Mouse (Mus musculus): Measurements from ENCODE around the gene Tas2r134.

The Tas2r134 gene

DNA sequence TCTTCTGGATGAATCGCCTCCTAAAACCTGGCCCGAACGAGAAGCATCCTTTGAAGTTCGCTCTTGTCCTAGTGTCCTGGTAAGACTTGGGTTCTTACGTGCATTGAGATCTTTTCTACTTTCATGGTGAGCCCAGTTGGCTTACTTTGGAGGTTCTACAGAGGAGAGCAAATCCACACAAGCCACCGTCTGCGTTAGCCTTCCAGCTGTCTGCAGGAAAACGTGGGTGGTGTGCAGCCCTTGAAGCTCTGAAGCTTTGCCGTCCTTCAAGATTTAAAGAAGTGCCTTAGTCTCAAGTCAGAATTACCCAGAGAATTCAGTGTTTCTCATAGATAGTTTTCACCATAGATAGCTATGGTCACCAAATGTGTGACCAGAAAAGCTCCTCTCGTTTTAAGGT lies 24.8 kb downstream of the Tas2r134 start:
- DNase-seq (ENCODE audit: low read depth, low spot score), result no peak

- DNase-seq (ENCODE audit: low read depth, low spot score), result no peak
These were observed 30.4 kb downstream of the Tas2r134 start for GRCm38 (mm10) chr2:51657684-51658083.

GRCm38 (mm10) chr2:51658288-51658687 lies 31.0 kb downstream of the Tas2r134 start:
- peak; percentile 32 for DNase-seq (ENCODE audit: low read depth, low spot score)

DNA sequence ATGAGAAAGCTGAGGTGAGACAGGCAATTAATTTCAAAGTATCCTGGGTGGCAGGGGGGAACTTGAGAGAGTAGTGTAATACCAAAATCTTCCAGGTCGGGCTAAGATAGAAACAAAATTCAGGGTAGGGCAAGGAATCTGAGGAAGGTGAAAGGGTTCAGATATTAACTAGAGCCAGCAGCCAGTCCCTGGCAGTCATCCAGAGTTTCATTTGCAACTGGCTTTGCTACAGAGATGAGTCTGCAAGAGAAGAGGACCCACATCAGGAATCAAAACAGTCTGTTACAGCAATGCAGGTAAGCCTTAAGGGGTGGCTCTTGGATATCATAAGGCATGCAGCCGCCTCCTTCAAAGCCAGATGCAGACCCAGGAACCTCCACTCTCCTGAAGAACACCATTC lies 47.0 kb downstream of the Tas2r134 start:
- no peak for DNase-seq (ENCODE audit: low read depth, low spot score)

All from forelimb bud, embryonic 11.5 days (tissue).